Mouse (Mus musculus) ovary, postnatal 10 days (tissue): ENCODE measurements around the gene 1190005I06Rik.

Experiments
- DNase-seq: peaks from one replicate; pipeline ENCODE4 v3.0.0; 2022; ENCODE audit warnings: low spot score

The 1190005I06Rik gene

GRCm38 (mm10) chr8:120667561-120668373 is 20.3 kb upstream of the 1190005I06Rik start, which contains the start of the genes Gm27021 and Cox4i1:
TSS of gene Gm27021 (minus strand) at chr8:120668079.
TSS of gene Cox4i1 (plus strand) at chr8:120668222.
- DNase-seq = peak; percentile 70

GRCm38 (mm10) chr8:120666807-120667470 is 19.5 kb upstream of the 1190005I06Rik start:
- DNase-seq = no peak

- no peak for DNase-seq
These were observed 18.5 kb upstream of the 1190005I06Rik start for GRCm38 (mm10) chr8:120665726-120666455.

- DNase-seq = no peak
These were observed 17.1 kb upstream of the 1190005I06Rik start for GRCm38 (mm10) chr8:120664566-120664965.

GRCm38 (mm10) chr8:120657415-120657814 is 10.0 kb upstream of the 1190005I06Rik start:
- DNase-seq = no peak

GRCm38 (mm10) chr8:120656322-120657052 is 9.1 kb upstream of the 1190005I06Rik start:
- no peak for DNase-seq

GRCm38 (mm10) chr8:120644663-120645062 is 2.8 kb downstream of the 1190005I06Rik start:
- peak; percentile 42 for DNase-seq

GRCm38 (mm10) chr8:120642031-120642662 is 5.3 kb downstream of the 1190005I06Rik start:
- no peak for DNase-seq

- DNase-seq = no peak
These were observed 6.2 kb downstream of the 1190005I06Rik start for GRCm38 (mm10) chr8:120641245-120641644.

- peak; percentile 28 for DNase-seq
These were observed 13.0 kb downstream of the 1190005I06Rik start for GRCm38 (mm10) chr8:120634329-120634839.

GRCm38 (mm10) chr8:120633665-120634271 is 13.7 kb downstream of the 1190005I06Rik start:
- DNase-seq = no peak

- no peak for DNase-seq
These were observed 14.3 kb downstream of the 1190005I06Rik start for GRCm38 (mm10) chr8:120632969-120633664.

GRCm38 (mm10) chr8:120631441-120632375 is 15.7 kb downstream of the 1190005I06Rik start:
- DNase-seq = no peak

GRCm38 (mm10) chr8:120630848-120631247 is 16.6 kb downstream of the 1190005I06Rik start:
- DNase-seq = no peak

- DNase-seq = no peak
These were observed 17.4 kb downstream of the 1190005I06Rik start for GRCm38 (mm10) chr8:120630031-120630430.

- DNase-seq = no peak
These were observed 20.1 kb downstream of the 1190005I06Rik start for GRCm38 (mm10) chr8:120627298-120627697.

- DNase-seq = no peak
These were observed 21.0 kb downstream of the 1190005I06Rik start for GRCm38 (mm10) chr8:120626461-120626860.

GRCm38 (mm10) chr8:120623608-120624007 is 23.8 kb downstream of the 1190005I06Rik start:
- DNase-seq = no peak

- no peak for DNase-seq
These were observed 25.3 kb downstream of the 1190005I06Rik start for GRCm38 (mm10) chr8:120622161-120622560.
